Mouse (Mus musculus) stomach, embryonic 16.5 days (tissue): ENCODE data around the gene Rbfox3. TPM values are rescaled to one million over a fixed set of nuclear protein-coding genes. Genes with fewer than 3 reads are reported as not detected.

Source experiments
- ATAC-seq: fragments of 200-750 bp; cut with Nextera tagmentation; 2 replicates; pipeline ENCODE4 v1.8.0; 2017; ENCODE audit warnings: moderate number of reproducible peaks, moderate TSS enrichment; ENCODE audit not compliant: insufficient read depth, low FRiP score
- H3K27ac ChIP-seq: fragments of 300-500 bp; sonication (generic); 2 replicates; pipeline ENCODE4 v1.5.1; 2014; ENCODE audit warnings: low read length
- H3K27me3 ChIP-seq: fragments of 300-500 bp; sonication (generic); 2 replicates; pipeline ENCODE4 v1.6.1; 2014; ENCODE audit warnings: low read length, control low read depth, mixed read lengths; ENCODE audit not compliant: control insufficient read depth, insufficient read depth
- H3K36me3 ChIP-seq: fragments of 300-500 bp; sonication (generic); 2 replicates; pipeline ENCODE4 v1.6.1; 2014; ENCODE audit warnings: low read length; ENCODE audit not compliant: control insufficient read depth, insufficient read depth
- H3K4me1 ChIP-seq: fragments of 300-500 bp; sonication (generic); 2 replicates; pipeline ENCODE4 v1.6.1; 2014; ENCODE audit warnings: low read length, control low read depth, mixed read lengths; ENCODE audit not compliant: control insufficient read depth, insufficient read depth
- H3K4me2 ChIP-seq: fragments of 300-500 bp; sonication (generic); 2 replicates; pipeline ENCODE4 v1.6.1; 2014; ENCODE audit warnings: low read depth, low read length, mixed read lengths
- H3K4me3 ChIP-seq: fragments of 300-500 bp; sonication (generic); replicated peaks from 2 replicates; pipeline ENCODE4 v1.5.1; 2014; ENCODE audit warnings: mild to moderate bottlenecking, low read length
- H3K9ac ChIP-seq: fragments of 300-500 bp; sonication (generic); 2 replicates; pipeline ENCODE4 v1.6.1; 2014; ENCODE audit warnings: low read length
- H3K9me3 ChIP-seq: fragments of 300-500 bp; sonication (generic); replicated peaks from 2 replicates; pipeline ENCODE4 v1.6.1; 2016; ENCODE audit warnings: low read length, control low read depth; ENCODE audit not compliant: control insufficient read depth
- WGBS: fragments of 180-500 bp; shearing (Covaris S2); extraction: QIAGEN DNeasy Blood & Tissue Kit; methylation state at CpG from one replicate; pipeline ENCODE4 v1.1.7; 2014; 5-methylcytosine and 5-hydroxymethylcytosine counted together
- polyA plus RNA-seq: library from polyadenylated mRNA; unstranded; fragments of >200 nt; fragmentation: Nextera tagmentation; extraction: Ambion mirVana; gene quantifications from 2 replicates; pipeline ENCODE4 v1.2.1, GENCODE M21; 2015

Rbfox3 gene
- polyA plus RNA-seq, 1 experiment from 2014 or later = 1.1 TPM

DNA sequence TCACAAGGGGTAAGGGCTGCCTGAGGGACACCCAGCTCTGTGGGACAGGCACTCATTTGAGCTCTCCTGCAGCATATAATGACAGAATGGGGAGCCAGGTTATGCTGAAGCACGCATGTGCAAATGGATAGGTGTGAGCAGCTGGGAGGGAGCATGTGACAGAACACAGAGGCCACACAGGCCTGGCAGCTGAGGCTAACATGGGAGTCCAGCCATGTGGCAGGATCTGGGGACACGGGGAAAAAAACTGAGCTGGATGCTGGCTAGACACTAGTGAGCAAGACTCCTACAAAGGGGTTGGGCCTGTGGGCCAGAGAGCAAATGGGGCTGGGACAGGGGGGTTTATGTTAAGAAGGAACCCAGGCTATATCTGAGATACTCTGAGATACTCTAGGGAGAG, 141.9 kb downstream of the Rbfox3 start:
- Histone ChIP-seq H3K36me3 (no peaks in the 10 kb centered on the region), H3K9me3 (no peaks in the 10 kb centered on the region), H3K27me3 (no peaks in the 10 kb centered on the region), H3K4me2 (no peak overlapping the region), H3K9ac (no peak overlapping the region), H3K27ac (no peak overlapping the region), H3K4me3 (no peak overlapping the region), H3K4me1 (no peaks in the 10 kb centered on the region)
- 47% methylated on average over 2 of the region's 2 CpGs for WGBS
- ATAC-seq = no peak

DNA sequence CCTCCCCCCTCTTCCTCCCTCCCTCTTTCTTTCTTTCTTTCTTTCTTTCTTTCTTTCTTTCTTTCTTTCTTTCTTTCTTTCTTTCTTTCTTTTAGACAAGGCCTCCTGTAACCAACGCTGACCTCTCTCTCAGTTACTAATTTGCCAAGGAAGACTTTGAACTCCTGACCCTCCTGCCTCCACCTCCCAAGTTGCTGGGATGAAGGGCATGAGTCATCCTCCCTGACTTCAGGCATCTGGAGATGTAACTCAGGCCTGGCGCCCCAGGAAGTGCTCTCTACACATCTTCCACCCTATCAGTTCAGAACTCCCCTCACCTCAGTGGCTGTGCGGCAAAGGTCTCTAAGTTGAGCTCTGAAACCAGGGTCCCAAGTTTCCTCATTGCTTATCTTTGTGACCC, 143.0 kb downstream of the Rbfox3 start:
- Histone ChIP-seq H3K9ac (no peak overlapping the region), H3K4me2 (no peak overlapping the region), H3K4me1 (no peaks in the 10 kb centered on the region), H3K27me3 (no peaks in the 10 kb centered on the region), H3K9me3 (no peaks in the 10 kb centered on the region), H3K36me3 (no peaks in the 10 kb centered on the region), H3K4me3 (no peak overlapping the region), H3K27ac (no peak overlapping the region)
- no peak for ATAC-seq
- 44% methylated on average over 3 of the region's 3 CpGs for WGBS

DNA sequence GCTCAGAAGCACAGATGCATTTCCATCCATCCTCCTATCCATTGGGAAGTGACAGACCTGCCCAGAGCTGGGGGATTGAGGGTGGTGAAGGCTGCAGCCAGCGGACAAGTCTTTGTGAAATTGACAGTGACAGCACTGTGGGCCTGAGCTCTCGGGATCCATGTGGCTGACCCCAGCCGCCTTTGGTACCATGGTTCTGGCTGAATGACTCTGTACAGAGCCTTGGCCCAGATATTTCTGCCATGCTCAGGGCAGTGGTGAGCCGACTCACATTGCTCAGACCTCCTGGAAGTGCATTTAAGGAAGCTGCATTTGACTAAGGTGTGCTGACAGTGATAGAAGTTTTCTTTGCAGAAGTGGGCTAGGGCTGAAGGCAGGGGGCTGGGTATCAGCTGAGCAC, 144.0 kb downstream of the Rbfox3 start:
- no peak for ATAC-seq
- Histone ChIP-seq H3K9ac (no peak overlapping the region), H3K4me2 (no peak overlapping the region), H3K9me3 (no peaks in the 10 kb centered on the region), H3K4me3 (no peak overlapping the region), H3K27me3 (no peaks in the 10 kb centered on the region), H3K27ac (no peak overlapping the region), H3K4me1 (no peaks in the 10 kb centered on the region), H3K36me3 (no peaks in the 10 kb centered on the region)
- 68% methylated on average over 4 of the region's 4 CpGs for WGBS

DNA sequence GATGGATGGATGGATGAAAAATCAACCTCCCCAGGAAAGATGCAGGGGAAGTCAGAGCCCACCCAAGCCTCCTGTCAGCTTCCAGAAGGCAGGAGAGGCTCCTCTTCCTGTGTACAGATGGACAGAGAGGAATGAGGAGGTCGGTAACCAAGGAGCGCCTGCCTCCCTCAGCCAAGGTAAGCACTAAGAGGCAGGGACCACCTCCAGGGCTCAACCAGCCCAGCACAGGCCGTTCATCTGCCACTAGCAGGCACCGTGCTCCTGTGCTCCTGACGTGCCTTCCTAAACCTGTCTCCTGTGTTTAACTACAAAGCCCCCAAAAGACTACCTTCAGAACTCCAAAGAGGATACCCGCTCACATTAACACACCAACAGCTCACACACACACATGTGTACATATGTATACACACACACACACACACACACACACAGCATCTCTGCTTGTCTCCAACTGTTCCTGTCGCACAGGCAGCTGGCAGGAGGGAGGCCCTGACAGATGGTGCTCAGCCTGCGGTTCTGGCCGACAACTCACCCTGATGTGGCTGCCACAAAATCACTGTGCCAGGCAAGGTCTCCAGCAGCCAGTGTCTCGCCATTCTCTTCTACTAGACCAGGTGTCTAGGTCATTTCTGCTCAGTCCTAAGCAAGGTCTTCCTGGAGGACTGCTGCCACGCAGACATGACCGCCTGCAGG, 151.0 kb downstream of the Rbfox3 start:
- Histone ChIP-seq H3K36me3 (no peaks in the 10 kb centered on the region), H3K9ac (no peak overlapping the region), H3K4me1 (no peaks in the 10 kb centered on the region), H3K9me3 (no peaks in the 10 kb centered on the region), H3K4me2 (no peak overlapping the region), H3K27ac (no peak overlapping the region), H3K4me3 (no peak overlapping the region), H3K27me3 (no peaks in the 10 kb centered on the region)
- WGBS = 69% methylated on average over 12 of the region's 12 CpGs
- no peak for ATAC-seq

DNA sequence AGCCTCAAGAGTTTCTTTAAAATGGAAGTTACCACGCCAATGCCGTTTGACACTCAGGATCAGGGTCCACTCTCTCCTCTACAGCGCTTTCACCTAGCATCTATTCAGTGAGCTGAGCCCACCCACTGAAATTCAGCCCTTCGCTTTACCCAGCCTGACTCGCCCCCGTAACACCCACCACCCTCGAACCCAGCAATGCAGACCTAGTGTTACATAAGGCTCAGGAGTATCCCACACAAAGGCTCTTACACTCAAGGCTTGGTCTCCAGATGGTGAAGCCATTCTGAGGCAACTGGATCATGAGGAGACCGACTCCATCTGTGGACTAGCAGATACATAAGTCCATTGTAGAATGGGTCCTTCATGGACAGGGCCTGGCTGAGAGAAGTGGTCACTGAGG, 152.2 kb downstream of the Rbfox3 start:
- ATAC-seq = no peak
- no peak overlapping the region for H3K4me3 ChIP-seq
- WGBS = 86% methylated on average over 8 of the region's 8 CpGs

DNA sequence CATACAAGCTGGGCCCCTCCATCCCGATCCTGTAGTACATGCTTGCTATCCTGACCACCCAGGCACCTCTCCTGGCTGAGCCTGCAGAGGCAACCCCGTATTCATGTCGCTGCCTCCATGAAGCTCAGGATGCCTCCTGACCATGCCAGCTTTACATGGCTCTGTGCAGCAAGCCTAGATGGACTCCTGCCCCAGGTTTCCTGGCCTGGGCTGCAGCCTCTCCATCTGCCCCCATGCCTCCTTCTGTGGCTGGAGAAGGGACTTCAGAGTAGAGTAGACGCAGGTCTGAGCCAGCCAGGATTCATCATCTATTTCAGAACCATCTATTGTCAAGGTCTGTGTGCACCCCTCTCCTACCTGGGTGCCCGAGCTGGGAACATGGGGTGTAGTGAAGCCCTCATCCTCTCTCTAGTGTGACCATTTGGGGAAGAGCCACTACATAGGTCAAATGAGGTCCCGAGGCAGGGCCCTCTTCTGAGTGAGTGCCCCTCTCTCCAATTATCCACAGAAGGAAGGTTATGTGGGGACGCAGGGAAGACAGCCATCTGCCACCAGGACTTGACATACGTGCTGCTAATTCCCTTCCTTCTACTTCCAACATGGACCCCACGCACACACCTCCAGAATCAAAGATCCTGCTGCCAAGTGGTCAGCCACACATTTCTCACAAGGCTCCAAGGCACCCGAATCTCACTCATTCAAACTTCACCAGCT, 153.0 kb downstream of the Rbfox3 start:
- no peak overlapping the region for H3K9ac ChIP-seq
- 85% methylated on average over 10 of the region's 10 CpGs for WGBS
- no peak for ATAC-seq

More for the DNA sequence above, 152.2 kb downstream of the Rbfox3 start:
- Histone ChIP-seq H3K36me3 (no peaks in the 10 kb centered on the region), H3K9me3 (no peaks in the 10 kb centered on the region), H3K27ac (no peak overlapping the region), H3K9ac (no peak overlapping the region), H3K27me3 (no peaks in the 10 kb centered on the region), H3K4me1 (no peaks in the 10 kb centered on the region), H3K4me2 (no peak overlapping the region)

DNA sequence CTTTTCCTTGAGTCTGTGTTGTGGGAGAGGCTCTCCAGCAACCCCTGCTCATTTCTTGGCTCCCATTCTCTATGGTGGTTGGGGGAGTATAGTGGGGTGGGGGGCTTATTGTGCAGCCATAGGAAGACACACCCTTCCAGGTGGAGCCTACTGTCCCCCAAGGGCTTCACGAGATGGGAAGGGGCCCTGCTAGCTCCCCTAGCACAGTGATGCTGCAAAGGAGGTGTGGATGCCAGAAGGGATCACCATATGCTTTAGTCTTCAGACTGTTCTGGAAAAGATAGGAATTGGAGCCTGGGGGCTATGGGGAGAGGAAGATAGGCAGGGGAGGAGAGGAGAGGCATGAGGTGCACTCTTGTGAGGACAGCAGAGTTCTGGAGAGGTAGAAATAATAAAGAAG, 153.9 kb downstream of the Rbfox3 start:
- Histone ChIP-seq H3K4me2 (no peak overlapping the region), H3K4me1 (no peaks in the 10 kb centered on the region)

More for the DNA sequence above, 153.0 kb downstream of the Rbfox3 start:
- Histone ChIP-seq H3K4me2 (no peak overlapping the region), H3K9me3 (no peaks in the 10 kb centered on the region), H3K4me3 (no peak overlapping the region), H3K27ac (no peak overlapping the region), H3K36me3 (no peaks in the 10 kb centered on the region), H3K27me3 (no peaks in the 10 kb centered on the region), H3K4me1 (no peaks in the 10 kb centered on the region)

DNA sequence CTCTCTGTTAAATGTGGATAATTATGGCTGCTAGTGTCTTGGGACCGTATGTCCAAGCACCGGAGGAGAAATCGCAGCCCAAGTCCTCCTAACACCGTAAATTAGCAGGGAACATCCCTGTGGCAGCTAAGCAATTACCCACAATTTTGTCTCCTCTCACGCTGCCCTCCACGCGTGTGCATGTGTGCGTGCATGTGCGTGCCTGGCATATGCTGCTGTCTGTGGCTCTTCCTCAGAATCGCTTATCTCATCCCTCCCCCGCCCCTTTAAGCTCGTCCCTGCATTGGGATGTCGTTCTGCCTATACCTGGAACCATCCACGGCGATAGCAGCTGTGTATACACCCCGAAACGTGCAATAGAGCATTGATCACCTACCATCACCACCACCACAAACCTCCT, 156.4 kb downstream of the Rbfox3 start:
- Histone ChIP-seq H3K4me2 (no peak overlapping the region), H3K4me3 (no peak overlapping the region), H3K4me1 (no peaks in the 10 kb centered on the region), H3K9ac (no peak overlapping the region), H3K36me3 (no peaks in the 10 kb centered on the region), H3K27me3 (no peaks in the 10 kb centered on the region), H3K9me3 (no peaks in the 10 kb centered on the region), H3K27ac (no peak overlapping the region)
- ATAC-seq = no peak
- 80% methylated on average over 17 of the region's 17 CpGs for WGBS

More for the DNA sequence above, 153.9 kb downstream of the Rbfox3 start:
- 63% methylated on average over 1 of the region's 1 CpGs for WGBS
- Histone ChIP-seq H3K9ac (no peak overlapping the region), H3K27me3 (no peaks in the 10 kb centered on the region), H3K4me3 (no peak overlapping the region), H3K9me3 (no peaks in the 10 kb centered on the region), H3K27ac (no peak overlapping the region), H3K36me3 (no peaks in the 10 kb centered on the region)
- ATAC-seq = no peak

DNA sequence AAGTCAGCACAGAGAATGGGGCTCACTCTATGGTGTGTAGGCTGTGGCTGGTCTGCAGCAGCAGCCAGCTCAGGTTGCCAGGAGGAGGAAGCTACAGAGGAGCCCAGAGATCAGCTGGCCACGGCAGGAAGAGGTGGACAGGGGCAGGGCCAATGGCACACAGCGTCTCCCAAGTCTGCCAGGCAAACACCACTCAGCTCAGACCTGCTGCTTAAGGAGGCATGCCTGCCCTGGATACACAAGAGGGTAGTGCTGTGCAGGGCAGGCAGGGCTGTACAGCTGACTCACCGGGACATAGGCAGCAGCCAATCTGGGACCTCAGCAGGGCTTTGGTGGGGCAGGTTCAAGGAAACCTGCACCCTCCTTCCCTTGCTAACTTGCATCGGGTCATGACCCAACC, 156.9 kb downstream of the Rbfox3 start:
- WGBS = 43% methylated on average over 4 of the region's 4 CpGs
- ATAC-seq = no peak
- H3K27me3 ChIP-seq = no peaks in the 10 kb centered on the region

More for the DNA sequence above, 156.9 kb downstream of the Rbfox3 start:
- H3K4me3 ChIP-seq = no peak overlapping the region
- no peak overlapping the region for H3K4me2 ChIP-seq
- H3K9me3 ChIP-seq = no peaks in the 10 kb centered on the region
- H3K27ac ChIP-seq = no peak overlapping the region
- H3K9ac ChIP-seq = no peak overlapping the region
- no peaks in the 10 kb centered on the region for H3K4me1 ChIP-seq
- no peaks in the 10 kb centered on the region for H3K36me3 ChIP-seq
